Mouse (Mus musculus) C2C12 (cell line): ENCODE results near the gene Fbxl17.

Source experiments
- CTCF ChIP-seq: IDR thresholded peaks from one replicate; pipeline ENCODE4 v1.5.1; 2011; ENCODE audit not compliant: control insufficient read depth, insufficient read depth, insufficient read length
- FOSL1 ChIP-seq: IDR thresholded peaks from one replicate; pipeline ENCODE4 v1.8.0; 2011; ENCODE audit warnings: mild to moderate bottlenecking, low read length; ENCODE audit not compliant: poor library complexity, insufficient read depth, severe bottlenecking
- USF1 ChIP-seq: IDR thresholded peaks from one replicate; pipeline ENCODE4 v1.6.1; 2011; ENCODE audit warnings: low read depth, mild to moderate bottlenecking, control low read depth, moderate library complexity

- no peak for TF ChIP-seq CTCF
- TF ChIP-seq USF1: no peak
- no peak for TF ChIP-seq FOSL1
Observed at GRCm38 (mm10) chr17:63158436-63158835, 341.4 kb downstream of the Fbxl17 start.
